Mouse (Mus musculus) CH12.LX (cell line): ENCODE data around the gene C1ql3. TPM values are rescaled to one million over a fixed set of nuclear protein-coding genes. Genes with fewer than 3 reads are reported as not detected.

Source experiments
- DNase-seq: peaks from one replicate; pipeline ENCODE4 v3.0.0-alpha.2; 2013; ENCODE audit errors: extremely low read depth
- H3K27ac ChIP-seq: 2 replicates; pipeline ENCODE4 v1.5.1; 2012; ENCODE audit warnings: low read depth, mild to moderate bottlenecking, control low read depth, moderate library complexity; ENCODE audit not compliant: insufficient read depth
- H3K27me3 ChIP-seq: replicated peaks from 2 replicates; pipeline ENCODE3; 2012; ENCODE audit warnings: inconsistent platforms
- H3K36me3 ChIP-seq, 2 experiments: replicated peaks in 1 of 2; 2 replicates each; pipeline versions ENCODE3 to v1.6.1; 2012; ENCODE audit warnings: inconsistent platforms in 1 of 2, low read length in 1 of 2, mild to moderate bottlenecking in 1 of 2, mixed read lengths in 1 of 2, moderate library complexity in 1 of 2; ENCODE audit not compliant: control insufficient read depth in 1 of 2, insufficient read depth in 1 of 2
- H3K4me1 ChIP-seq, 2 experiments: 2 replicates each; pipeline ENCODE4 v1.6.1; 2012; ENCODE audit warnings: inconsistent platforms in 1 of 2, moderate library complexity in 1 of 2; ENCODE audit not compliant: insufficient read depth in 2 of 2, control insufficient read depth in 1 of 2
- H3K4me2 ChIP-seq: 2 replicates; pipeline ENCODE4 v1.6.1; 2012; ENCODE audit warnings: low read depth, mild to moderate bottlenecking, control low read depth; ENCODE audit not compliant: poor library complexity, insufficient read depth, severe bottlenecking
- H3K4me3 ChIP-seq, 3 experiments: fragments of 150-350 bp in 1 of 3; sonication (generic) in 1 of 3; replicated peaks in 1 of 3; 2 replicates each; pipeline versions ENCODE3 to v1.5.1; 2011 to 2012; ENCODE audit warnings: low read depth in 2 of 3, low read length in 2 of 3, mild to moderate bottlenecking in 2 of 3, moderate library complexity in 2 of 3, control low read depth in 1 of 3, improper control_type of control experiment in 1 of 3, inconsistent platforms in 1 of 3, mixed read lengths in 1 of 3; ENCODE audit not compliant: poor library complexity in 1 of 3
- H3K79me2 ChIP-seq: replicated peaks from 2 replicates; pipeline ENCODE4 v1.6.1; 2012; ENCODE audit warnings: mild to moderate bottlenecking, moderate library complexity; ENCODE audit not compliant: control insufficient read depth, poor library complexity, insufficient read depth, severe bottlenecking; ENCODE audit errors: extremely low read depth
- H3K9ac ChIP-seq: 2 replicates; pipeline ENCODE4 v1.6.1; 2012; ENCODE audit warnings: low read depth, mild to moderate bottlenecking, control low read depth, moderate library complexity; ENCODE audit not compliant: insufficient read depth
- H3K9me3 ChIP-seq: replicated peaks from 2 replicates; pipeline ENCODE3; 2012; ENCODE audit warnings: low read length, inconsistent platforms, mixed read lengths
- CTCF ChIP-seq, 2 experiments: IDR thresholded peaks in 1 of 2; conservative IDR thresholded peaks in 1 of 2; 2 replicates each; pipeline ENCODE4 v1.5.1; 2011 to 2012; ENCODE audit warnings: low read depth in 2 of 2, low read length in 2 of 2, improper control_type of control experiment in 1 of 2, inconsistent platforms in 1 of 2, mild to moderate bottlenecking in 1 of 2, moderate library complexity in 1 of 2
- E2F4 ChIP-seq: IDR thresholded peaks from 2 replicates; pipeline ENCODE4 v1.6.1; 2011; ENCODE audit warnings: low read depth, low read length, improper control_type of control experiment; ENCODE audit not compliant: insufficient replicate concordance
- EP300 ChIP-seq: IDR thresholded peaks from 2 replicates; pipeline ENCODE4 v1.6.1; 2011; ENCODE audit warnings: low read length, improper control_type of control experiment
- KAT2A ChIP-seq: IDR thresholded peaks from 2 replicates; pipeline ENCODE4 v1.6.1; 2012; ENCODE audit warnings: low read length, improper control_type of control experiment, inconsistent platforms; ENCODE audit not compliant: insufficient replicate concordance
- MAZ ChIP-seq: IDR thresholded peaks from 2 replicates; pipeline ENCODE4 v1.6.1; 2012; ENCODE audit warnings: low read depth, mild to moderate bottlenecking, inconsistent platforms, low read length, improper control_type of control experiment, moderate library complexity
- MYC ChIP-seq: IDR thresholded peaks from 2 replicates; pipeline ENCODE4 v1.6.1; 2011; ENCODE audit warnings: low read depth, mild to moderate bottlenecking, improper control_type of control experiment, low read length
- NELFE ChIP-seq: IDR thresholded peaks from 2 replicates; pipeline ENCODE4 v1.6.1; 2011; ENCODE audit warnings: low read depth, low read length, improper control_type of control experiment
- NRF1 ChIP-seq: IDR thresholded peaks from 2 replicates; pipeline ENCODE4 v1.6.1; 2014; ENCODE audit warnings: low read depth, mild to moderate bottlenecking, inconsistent platforms, low read length, improper control_type of control experiment, moderate library complexity
- PAX5 ChIP-seq: IDR thresholded peaks from 2 replicates; pipeline ENCODE4 v1.6.1; 2012; ENCODE audit warnings: low read length, inconsistent platforms, mixed read lengths
- POLR2A ChIP-seq: IDR thresholded peaks from 2 replicates; pipeline ENCODE4 v1.6.1; 2011; ENCODE audit warnings: low read depth, mild to moderate bottlenecking, improper control_type of control experiment, low read length
- POLR2AphosphoS2 ChIP-seq: IDR thresholded peaks from 2 replicates; pipeline ENCODE4 v1.6.1; 2011; ENCODE audit warnings: low read depth, low read length, improper control_type of control experiment
- RAD21 ChIP-seq: IDR thresholded peaks from 2 replicates; pipeline ENCODE4 v1.6.1; 2011; ENCODE audit warnings: low read depth, mild to moderate bottlenecking, low read length, improper control_type of control experiment, moderate library complexity
- RCOR1 ChIP-seq: conservative IDR thresholded peaks from 2 replicates; pipeline ENCODE4 v1.6.1; 2012; ENCODE audit warnings: low read depth, mild to moderate bottlenecking, inconsistent platforms, low read length, improper control_type of control experiment
- SIN3A ChIP-seq: IDR thresholded peaks from 2 replicates; pipeline ENCODE4 v1.6.1; 2012; ENCODE audit warnings: low read length, improper control_type of control experiment, inconsistent platforms
- SMC3 ChIP-seq: IDR thresholded peaks from 2 replicates; pipeline ENCODE4 v1.6.1; 2011; ENCODE audit warnings: low read depth, low read length, improper control_type of control experiment
- TBP ChIP-seq: conservative IDR thresholded peaks from 2 replicates; pipeline ENCODE4 v1.6.1; 2011; ENCODE audit warnings: low read depth, low read length, improper control_type of control experiment
- ZC3H11A ChIP-seq: IDR thresholded peaks from 2 replicates; pipeline ENCODE4 v1.6.1; 2012; ENCODE audit warnings: low read depth, mild to moderate bottlenecking, inconsistent platforms, low read length, improper control_type of control experiment
- ZKSCAN1 ChIP-seq: IDR thresholded peaks from 2 replicates; pipeline ENCODE4 v1.6.1; 2012; ENCODE audit warnings: low read depth, inconsistent platforms, low read length, improper control_type of control experiment, borderline replicate concordance
- ZMIZ1 ChIP-seq: IDR thresholded peaks from 2 replicates; pipeline ENCODE4 v1.6.1; 2012; ENCODE audit warnings: low read depth, mild to moderate bottlenecking, inconsistent platforms, low read length, improper control_type of control experiment
- dilution Hi-C: fragments of 300-500 bp; cut with MboI; formaldehyde crosslinking; loops from 2 replicates; pipeline ENCODE4 v1.14.3; 2020; ENCODE audit warnings: low sequenced_read_pairs; ENCODE audit not compliant: extremely low pct_unique_long_range_greater_than_20kb, extremely low pct_ligation_motif_present
- in situ Hi-C: fragments of 300-500 bp; cut with MboI; formaldehyde crosslinking; loops from 3 replicates; pipeline ENCODE4 v1.14.3; 2019; ENCODE audit warnings: low sequenced_read_pairs, low pct_ligation_motif_present, low pct_unique_long_range_greater_than_20kb, mixed read lengths
- polyA plus RNA-seq: library from polyadenylated mRNA; unstranded; fragments of >175 nt; gene quantifications from 2 replicates; pipeline ENCODE4 v1.2.1, GENCODE M21; 2012; ENCODE audit warnings: low read depth; ENCODE audit not compliant: insufficient read length
- total RNA-seq, 2 experiments: library from RNA; depleted of rRNA; stranded (reverse); fragments of 300-350 nt in 1 of 2; fragments of >200 nt in 1 of 2; gene quantifications; 2 replicates each; pipeline ENCODE4 v1.2.3; 2012 to 2014

C1ql3 gene
- total and polyA plus RNA-seq, 3 experiments = 0.08 TPM; not detected in 2

GRCm38 (mm10) chr2:13039785-13040184, 28.2 kb upstream of the C1ql3 start:
- no peak overlapping the region for H3K9ac ChIP-seq
- H3K36me3 ChIP-seq = no peaks in the 10 kb centered on the region
- no peaks in the 10 kb centered on the region for H3K27me3 ChIP-seq
- TF ChIP-seq SMC3 (peak; percentile 79), CTCF (conservative IDR thresholded peaks at IDR 0.05 in 1 of 2, IDR thresholded peaks at IDR 0.05 in 1 of 2; ENCODE audit: low read depth in 2 of 2, low read length in 2 of 2) (peak in 1 of 2 experiments; percentile 62; a peak in 2 of 4 replicates), EP300 (no peak), TBP (no peak), RAD21 (peak; percentile 66), ZC3H11A (peak; percentile 8; the same call in 1 of the 2 replicates)
- H3K4me2 ChIP-seq = no peak overlapping the region
- no peak overlapping the region for H3K4me3 ChIP-seq
- no peaks in the 10 kb centered on the region for H3K9me3 ChIP-seq
- peak; percentile 21 for DNase-seq
- H3K27ac ChIP-seq = no peak overlapping the region
- H3K79me2 ChIP-seq = no peaks in the 10 kb centered on the region
- dilution Hi-C loops = no loop called here
- in situ Hi-C loops = no loop called here
- H3K4me1 ChIP-seq = peaks cover 3 to 14% of the 10 kb centered on the region in 2 experiments; a peak in 2 of 4 replicates

GRCm38 (mm10) chr2:13038772-13039171, 27.2 kb upstream of the C1ql3 start:
- H3K27me3 ChIP-seq = no peaks in the 10 kb centered on the region
- no peak overlapping the region for H3K9ac ChIP-seq
- no peak for DNase-seq
- TF ChIP-seq NRF1 (no peak), POLR2A (no peak), E2F4 (no peak), ZKSCAN1 (no peak), ZMIZ1 (no peak), RCOR1 (no peak), KAT2A (no peak), MYC (no peak), SMC3 (no peak), POLR2AphosphoS2 (no peak), EP300 (no peak), SIN3A (no peak), PAX5 (no peak), MAZ (no peak), NELFE (no peak)
- TF ChIP-seq, all 38 proteins: peak for 0
- H3K27ac ChIP-seq = no peak overlapping the region
- dilution Hi-C loops (no loop called here), in situ Hi-C loops (no loop called here)
- peaks cover 0 to 14% of the 10 kb centered on the region in 2 experiments; a peak in 2 of 4 replicates for H3K4me1 ChIP-seq
- H3K4me3 ChIP-seq = no peak overlapping the region
- no peaks in the 10 kb centered on the region for H3K9me3 ChIP-seq
- no peak overlapping the region for H3K4me2 ChIP-seq
- no peaks in the 10 kb centered on the region for H3K36me3 ChIP-seq
- H3K79me2 ChIP-seq = no peaks in the 10 kb centered on the region
